Mouse (Mus musculus) small intestine, adult 2 months (tissue): ENCODE measurements around the gene Olfr291. TPM values are rescaled to one million over a fixed set of nuclear protein-coding genes. Genes with fewer than 3 reads are reported as not detected.

Source experiments
- H3K27ac ChIP-seq: fragments of 200-500 bp; 2 replicates; pipeline ENCODE4 v1.5.1; 2012; ENCODE audit warnings: low read depth, low read length, control low read depth, inconsistent platforms; ENCODE audit not compliant: insufficient read depth
- H3K27me3 ChIP-seq: fragments of 200-500 bp; 2 replicates; pipeline ENCODE4 v1.6.1; 2012; ENCODE audit warnings: mild to moderate bottlenecking, moderate library complexity, low read length, inconsistent platforms; ENCODE audit not compliant: control insufficient read depth, insufficient read depth
- H3K36me3 ChIP-seq: fragments of 200-500 bp; 2 replicates; pipeline ENCODE4 v1.6.1; 2012; ENCODE audit warnings: mild to moderate bottlenecking, low read length, control low read depth, inconsistent platforms; ENCODE audit not compliant: control insufficient read depth, insufficient read depth
- H3K4me1 ChIP-seq: fragments of 200-500 bp; 2 replicates; pipeline ENCODE4 v1.6.1; 2012; ENCODE audit warnings: low read length, inconsistent platforms, mixed read lengths; ENCODE audit not compliant: control insufficient read depth, insufficient read depth, insufficient read length
- H3K4me3 ChIP-seq: fragments of 200-500 bp; 2 replicates; pipeline ENCODE4 v1.5.1; 2012; ENCODE audit warnings: low read depth, mild to moderate bottlenecking, control low read depth, inconsistent platforms, low read length, moderate library complexity
- CTCF ChIP-seq: fragments of 200-500 bp; IDR thresholded peaks from 2 replicates; pipeline ENCODE4 v1.5.1; 2012; ENCODE audit warnings: low read depth, mild to moderate bottlenecking, control low read depth, inconsistent platforms, low read length, moderate library complexity, mixed read lengths; ENCODE audit not compliant: insufficient replicate concordance, insufficient read length; ENCODE audit errors: extremely low read depth
- POLR2A ChIP-seq: fragments of 200-500 bp; IDR thresholded peaks from 2 replicates; pipeline ENCODE4 v1.6.1; 2012; ENCODE audit warnings: low read depth, mild to moderate bottlenecking, control low read depth, inconsistent platforms, low read length, moderate library complexity
- WGBS: fragments of 180-500 bp; shearing (Covaris S2); methylation state at CpG from one replicate; pipeline ENCODE4 v1.1.7; 2018; 5-methylcytosine and 5-hydroxymethylcytosine counted together
- polyA plus RNA-seq: library from polyadenylated mRNA; depleted of rRNA; stranded (reverse); fragments of >200 nt; gene quantifications from 2 replicates; pipeline ENCODE4 v1.2.3, GENCODE M21; 2012; rRNA removed

Gene Olfr291
- polyA plus RNA-seq, result not detected in 2 replicates

GRCm38 (mm10) chr7:84853253-84853652 lies at the start of gene Olfr291:
Gene Olfr291, plus strand, starts transcription at chr7:84853553.
- Histone ChIP-seq H3K4me3 (no peak within 1 kb of the TSS), H3K36me3 (no peaks in the 10 kb centered on the region), H3K4me1 (no peaks in the 10 kb centered on the region), H3K27me3 (no peaks in the 10 kb centered on the region), H3K27ac (no peak within 1 kb of the TSS)
- 76% methylated on average over 2 of the region's 2 CpGs for WGBS
- TF ChIP-seq POLR2A (no peak), CTCF (no peak)

- 33% methylated on average over 1 of the region's 1 CpGs for WGBS
- Histone ChIP-seq H3K4me1 (no peaks in the 10 kb centered on the region), H3K27me3 (no peaks in the 10 kb centered on the region), H3K36me3 (no peaks in the 10 kb centered on the region), H3K27ac (no peak overlapping the region), H3K4me3 (no peak overlapping the region)
- no peak for TF ChIP-seq CTCF
- TF ChIP-seq POLR2A, result no peak
Observed at GRCm38 (mm10) chr7:84805224-84805623, 48.1 kb upstream of the Olfr291 start.

- Histone ChIP-seq H3K4me1 (no peaks in the 10 kb centered on the region), H3K4me3 (no peak overlapping the region), H3K27me3 (no peaks in the 10 kb centered on the region), H3K27ac (no peak overlapping the region), H3K36me3 (no peaks in the 10 kb centered on the region)
- 70% methylated on average over 4 of the region's 4 CpGs for WGBS
- TF ChIP-seq POLR2A (no peak), CTCF (no peak)
Observed at GRCm38 (mm10) chr7:84806159-84806558, 47.2 kb upstream of the Olfr291 start.

- no peak overlapping the region for H3K4me3 ChIP-seq
- no peaks in the 10 kb centered on the region for H3K27me3 ChIP-seq
- H3K27ac ChIP-seq, result no peak overlapping the region
- TF ChIP-seq CTCF (no peak), POLR2A (no peak)
- no peaks in the 10 kb centered on the region for H3K4me1 ChIP-seq
- 50% methylated on average over 1 of the region's 1 CpGs for WGBS
- no peaks in the 10 kb centered on the region for H3K36me3 ChIP-seq
Observed at GRCm38 (mm10) chr7:84884530-84884929, 31.2 kb downstream of the Olfr291 start.

Other genes with a start within 250 kb of the Olfr291 start
- gene Fah, start 246.8 kb upstream of the Olfr291 start, polyA plus RNA-seq, result 2.4 and 3.2 TPM in 2 replicates
- gene Zfand6, start 163.6 kb upstream of the Olfr291 start, polyA plus RNA-seq, result 40.7 and 73.8 TPM in 2 replicates
- not detected in 2 replicates for gene Vmn2r65, start 110.6 kb downstream of the Olfr291 start, polyA plus RNA-seq
- gene Vmn2r66, start 158.7 kb downstream of the Olfr291 start, polyA plus RNA-seq, result not detected in 2 replicates